Mouse (Mus musculus): Measurements from ENCODE around the gene Gnb2. TPM values are rescaled to one million over a fixed set of nuclear protein-coding genes. Genes with fewer than 3 reads are reported as not detected.

The Gnb2 gene
- polyA plus RNA-seq, 2 experiments, result 460 to 770 TPM

- H3K4me3 ChIP-seq (replicated peaks; ENCODE audit: low read length), result no peak overlapping the region
- H3K36me3 ChIP-seq (ENCODE audit: control insufficient read depth, insufficient read depth, low read length), result no peaks in the 10 kb centered on the region
- H3K9ac ChIP-seq (ENCODE audit: low read depth, low read length, severe bottlenecking), result no peak overlapping the region
- H3K4me1 ChIP-seq (ENCODE audit: control insufficient read depth, insufficient read depth, low read length), result no peaks in the 10 kb centered on the region
- DNase-seq (ENCODE audit: low spot score) (no peak), ATAC-seq (ENCODE audit: low FRiP score, low read depth) (no peak)
- WGBS, result 50% methylated on average over 7 of the region's 7 CpGs
- H3K27me3 ChIP-seq (ENCODE audit: control insufficient read depth, insufficient read depth, low read length), result peaks cover 12% of the 10 kb centered on the region; the same call in 1 of the 2 replicates
- H3K4me2 ChIP-seq (replicated peaks; ENCODE audit: low read depth, low read length, severe bottlenecking), result no peak overlapping the region
- H3K27ac ChIP-seq (replicated peaks; ENCODE audit: low read depth, low read length), result no peak overlapping the region
- peaks cover 3% of the 10 kb centered on the region; the same call in 1 of the 2 replicates for H3K9me3 ChIP-seq (ENCODE audit: control insufficient read depth, low read length)
- TF ChIP-seq POLR2A (IDR thresholded peaks at IDR 0.05; ENCODE audit: borderline replicate concordance, extremely low read depth, insufficient read depth, insufficient read length), result no peak
These were observed 36.9 kb upstream of the Gnb2 start for GRCm38 (mm10) chr5:137570181-137570580.

DNA sequence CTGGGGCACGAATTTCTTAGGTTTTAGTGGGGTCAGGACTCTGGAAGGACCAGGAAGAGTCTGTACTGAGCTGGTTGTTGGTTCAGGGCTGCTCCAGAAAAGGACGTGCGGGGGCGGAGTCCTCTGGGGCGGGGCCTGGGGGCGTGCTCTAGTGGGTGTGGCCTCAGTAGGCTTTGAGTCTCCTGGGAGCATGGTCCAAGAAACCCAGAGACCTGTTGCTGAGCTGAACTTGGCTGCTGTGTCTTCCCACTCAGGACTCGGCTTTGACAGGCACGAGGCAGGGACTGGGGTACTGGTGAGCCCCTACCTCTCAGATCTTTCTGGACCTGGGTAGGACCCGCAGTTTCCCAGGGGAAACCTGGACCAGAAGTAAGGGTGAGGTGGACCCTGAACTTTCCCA lies 36.4 kb upstream of the Gnb2 start, which contains the start of gene Tfr2:
TSS of gene Tfr2 (plus strand) at position 176 of the 400 bp plus-strand sequence.
- H3K4me1 ChIP-seq (ENCODE audit: control insufficient read depth, insufficient read depth, low read length), result no peaks in the 10 kb centered on the region
- no peak within 1 kb of the TSS for H3K4me3 ChIP-seq (replicated peaks; ENCODE audit: low read length)
- no peak for TF ChIP-seq POLR2A (IDR thresholded peaks at IDR 0.05; ENCODE audit: borderline replicate concordance, extremely low read depth, insufficient read depth, insufficient read length)
- no peaks in the 10 kb centered on the region for H3K9me3 ChIP-seq (ENCODE audit: control insufficient read depth, low read length)
- no peak within 1 kb of the TSS for H3K9ac ChIP-seq (ENCODE audit: low read depth, low read length, severe bottlenecking)
- H3K36me3 ChIP-seq (ENCODE audit: control insufficient read depth, insufficient read depth, low read length), result no peaks in the 10 kb centered on the region
- 30% methylated on average over 9 of the region's 9 CpGs for WGBS
- peaks cover 9% of the 10 kb centered on the region; the same call in 1 of the 2 replicates for H3K27me3 ChIP-seq (ENCODE audit: control insufficient read depth, insufficient read depth, low read length)
- ATAC-seq (ENCODE audit: low FRiP score, low read depth) (no peak), DNase-seq (ENCODE audit: low spot score) (no peak)
- H3K4me2 ChIP-seq (replicated peaks; ENCODE audit: low read depth, low read length, severe bottlenecking), result no peak within 1 kb of the TSS
- no peak within 1 kb of the TSS for H3K27ac ChIP-seq (replicated peaks; ENCODE audit: low read depth, low read length)

DNA sequence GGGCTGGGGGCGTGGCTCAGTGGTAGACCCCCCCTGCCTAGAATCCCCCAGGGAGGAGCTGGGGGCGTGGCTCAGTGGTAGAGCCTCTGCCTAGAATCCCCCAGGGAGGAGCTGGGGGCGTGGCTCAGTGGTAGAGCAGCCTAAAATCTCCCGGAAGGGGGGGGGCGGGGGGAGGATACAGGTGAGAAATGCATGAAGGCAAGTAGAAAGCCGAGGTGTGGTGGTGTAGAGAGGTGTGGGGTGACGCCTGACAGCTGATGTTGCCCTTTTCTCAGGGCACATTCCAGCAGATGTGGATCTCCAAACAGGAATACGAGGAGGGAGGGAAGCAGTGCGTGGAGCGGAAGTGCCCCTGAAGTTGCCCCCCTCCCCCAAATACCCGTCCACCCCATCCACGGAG lies 35.7 kb upstream of the Gnb2 start:
- Histone ChIP-seq H3K4me2 (replicated peaks; ENCODE audit: low read depth, low read length, severe bottlenecking) (no peak overlapping the region), H3K36me3 (ENCODE audit: control insufficient read depth, insufficient read depth, low read length) (no peaks in the 10 kb centered on the region), H3K4me1 (ENCODE audit: control insufficient read depth, insufficient read depth, low read length) (no peaks in the 10 kb centered on the region), H3K9ac (ENCODE audit: low read depth, low read length, severe bottlenecking) (no peak overlapping the region), H3K9me3 (ENCODE audit: control insufficient read depth, low read length) (no peaks in the 10 kb centered on the region), H3K27ac (replicated peaks; ENCODE audit: low read depth, low read length) (no peak overlapping the region), H3K4me3 (replicated peaks; ENCODE audit: low read length) (no peak overlapping the region), H3K27me3 (ENCODE audit: control insufficient read depth, insufficient read depth, low read length) (peaks cover 3% of the 10 kb centered on the region; the same call in 1 of the 2 replicates)
- no peak for TF ChIP-seq POLR2A (IDR thresholded peaks at IDR 0.05; ENCODE audit: borderline replicate concordance, extremely low read depth, insufficient read depth, insufficient read length)
- 64% methylated on average over 12 of the region's 12 CpGs for WGBS
- no peak for ATAC-seq (ENCODE audit: low FRiP score, low read depth)
- no peak for DNase-seq (ENCODE audit: low spot score)

- WGBS, result 85% methylated on average over 8 of the region's 8 CpGs
- no peak overlapping the region for H3K9ac ChIP-seq (ENCODE audit: low read depth, low read length, severe bottlenecking)
- no peak overlapping the region for H3K4me2 ChIP-seq (replicated peaks; ENCODE audit: low read depth, low read length, severe bottlenecking)
- ATAC-seq (ENCODE audit: low FRiP score, low read depth) (no peak), DNase-seq (ENCODE audit: low spot score) (no peak)
- H3K27ac ChIP-seq (replicated peaks; ENCODE audit: low read depth, low read length), result no peak overlapping the region
- H3K36me3 ChIP-seq (ENCODE audit: control insufficient read depth, insufficient read depth, low read length), result no peaks in the 10 kb centered on the region
- H3K9me3 ChIP-seq (ENCODE audit: control insufficient read depth, low read length), result no peaks in the 10 kb centered on the region
- TF ChIP-seq POLR2A (IDR thresholded peaks at IDR 0.05; ENCODE audit: borderline replicate concordance, extremely low read depth, insufficient read depth, insufficient read length), result no peak
- H3K4me1 ChIP-seq (ENCODE audit: control insufficient read depth, insufficient read depth, low read length), result no peaks in the 10 kb centered on the region
- no peak overlapping the region for H3K4me3 ChIP-seq (replicated peaks; ENCODE audit: low read length)
- H3K27me3 ChIP-seq (ENCODE audit: control insufficient read depth, insufficient read depth, low read length), result no peaks in the 10 kb centered on the region
These were observed 35.0 kb upstream of the Gnb2 start for GRCm38 (mm10) chr5:137568223-137568798.

DNA sequence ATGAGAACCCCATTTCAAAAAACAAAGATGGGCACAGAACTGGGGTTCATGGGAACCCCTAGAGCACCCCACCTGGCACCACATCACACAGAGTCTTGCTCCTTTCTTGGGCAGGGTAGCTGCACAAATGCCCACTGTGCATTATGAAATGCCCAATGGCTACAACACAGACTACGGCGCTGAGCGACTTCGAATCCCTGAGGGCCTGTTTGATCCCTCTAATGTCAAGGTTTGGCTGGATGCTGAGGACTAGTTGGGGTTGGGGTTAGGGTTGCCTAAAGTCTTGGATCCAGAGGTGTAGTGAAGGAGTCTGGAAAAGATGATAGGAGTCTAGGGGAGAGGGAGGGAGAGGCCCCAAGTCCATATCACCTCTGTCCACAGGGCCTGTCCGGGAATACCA lies 33.1 kb upstream of the Gnb2 start:
- no peak overlapping the region for H3K4me3 ChIP-seq (replicated peaks; ENCODE audit: low read length)
- H3K27ac ChIP-seq (replicated peaks; ENCODE audit: low read depth, low read length), result no peak overlapping the region
- no peak for TF ChIP-seq POLR2A (IDR thresholded peaks at IDR 0.05; ENCODE audit: borderline replicate concordance, extremely low read depth, insufficient read depth, insufficient read length)
- H3K9me3 ChIP-seq (ENCODE audit: control insufficient read depth, low read length), result no peaks in the 10 kb centered on the region
- no peak overlapping the region for H3K9ac ChIP-seq (ENCODE audit: low read depth, low read length, severe bottlenecking)
- no peak overlapping the region for H3K4me2 ChIP-seq (replicated peaks; ENCODE audit: low read depth, low read length, severe bottlenecking)
- H3K36me3 ChIP-seq (ENCODE audit: control insufficient read depth, insufficient read depth, low read length), result no peaks in the 10 kb centered on the region
- no peaks in the 10 kb centered on the region for H3K4me1 ChIP-seq (ENCODE audit: control insufficient read depth, insufficient read depth, low read length)
- H3K27me3 ChIP-seq (ENCODE audit: control insufficient read depth, insufficient read depth, low read length), result no peaks in the 10 kb centered on the region
- WGBS, result 94% methylated on average over 5 of the region's 5 CpGs
- ATAC-seq (ENCODE audit: low FRiP score, low read depth), result no peak
- no peak for DNase-seq (ENCODE audit: low spot score)

Measured in limb, embryonic 14.5 days (tissue).